10 mouse cellular contexts compared by ENCODE assay signal in genomic region chr12:26115339-26115912, GRCm38 (mm10).
DNase-seq lines count a peak whose midpoint lies in the region; ATAC-seq and TF ChIP-seq lines count a peak whose summit lies in the region.
"Had no signal": no experiment of that assay in that cellular context is flagged by ENCODE, and none has a peak within 500 bp of the region (broad histone marks: within the 10 kb centered on the region; RNA-seq: fewer than 3 reads in every experiment).

No protein-coding gene starts in this region.

- peak overlapping the region; percentile 28 for H3K27ac ChIP-seq in heart, adult 2 months
- no peak overlapping the region for H3K27ac ChIP-seq in heart, embryonic 11.5 days (ENCODE audit: low read depth, low read length)
- H3K27ac ChIP-seq in forebrain, embryonic 11.5 days (ENCODE audit: low read depth, low read length), result no peak overlapping the region
- peak overlapping the region; percentile 63 for H3K27ac ChIP-seq in midbrain, embryonic 10.5 days (replicated peaks)
- H3K27ac ChIP-seq: liver, embryonic 14.5 days had no signal

- 44% methylated on average over 9 of the region's 9 CpGs for whole genome bisulfite sequencing in heart, adult 2 months
- WGBS in heart, embryonic 11.5 days (ENCODE audit: insufficient replicate concordance), result 72% methylated on average over 9 of the region's 9 CpGs
- 53% methylated on average over 9 of the region's 9 CpGs for WGBS in forebrain, embryonic 11.5 days
- WGBS in midbrain, embryonic 10.5 days, result 65% methylated on average over 9 of the region's 9 CpGs

- H3K9me3 ChIP-seq in heart, embryonic 11.5 days (replicated peaks; ENCODE audit: control insufficient read depth, low read length), result no peaks in the 10 kb centered on the region
- H3K9me3 ChIP-seq in forebrain, embryonic 11.5 days (ENCODE audit: control insufficient read depth, low read length), result no peaks in the 10 kb centered on the region
- H3K9me3 ChIP-seq in midbrain, embryonic 10.5 days (replicated peaks), result no peaks in the 10 kb centered on the region

- DNase-seq in heart, adult 2 months, result peak; percentile 17 to 22
- DNase-seq in brain, adult 2 months (ENCODE audit: low read depth, low spot score), result peak; percentile 60
- DNase-seq in forebrain, embryonic 11.5 days (ENCODE audit: low spot score), result no peak
- DNase-seq in midbrain, embryonic 10.5 days (ENCODE audit: low spot score), result no peak
- no peak for DNase-seq in adrenal gland, postnatal 25 days
- DNase-seq in ovary, postnatal 14 days (ENCODE audit: low spot score), result no peak
- DNase-seq: kidney, adult 2 months had no signal

- H3K9ac ChIP-seq in heart, adult 2 months (ENCODE audit: low read depth, low read length), result no peak overlapping the region
- no peak overlapping the region for H3K9ac ChIP-seq in heart, embryonic 11.5 days (ENCODE audit: low read depth, low read length)
- peak overlapping the region; percentile 6; the same call in 1 of the 2 replicates for H3K9ac ChIP-seq in forebrain, embryonic 11.5 days (ENCODE audit: low read length)
- H3K9ac ChIP-seq: liver, embryonic 14.5 days had no signal

- no peak overlapping the region for H3K4me2 ChIP-seq in heart, embryonic 11.5 days
- no peak overlapping the region for H3K4me2 ChIP-seq in forebrain, embryonic 11.5 days (ENCODE audit: low read depth, low read length, severe bottlenecking)

- peaks cover 6% of the 10 kb centered on the region; the same call in 1 of the 2 replicates for H3K4me1 ChIP-seq in heart, adult 2 months (ENCODE audit: control insufficient read depth, insufficient read depth, low read length)
- H3K4me1 ChIP-seq in heart, embryonic 11.5 days (ENCODE audit: control insufficient read depth, insufficient read depth, low read length), result no peaks in the 10 kb centered on the region
- H3K4me1 ChIP-seq in forebrain, embryonic 11.5 days (replicated peaks; ENCODE audit: control insufficient read depth, insufficient read depth, low read length), result 0 out of 2 replicates have a peak, but pooled peaks cover 3% of the 10 kb centered on the region
- peaks cover 12% of the 10 kb centered on the region for H3K4me1 ChIP-seq in midbrain, embryonic 10.5 days

- intact Hi-C loops in heart, adult 2 months (cut with DNase I), result no loop called here

- no peaks in the 10 kb centered on the region for H3K27me3 ChIP-seq in heart, adult 2 months (ENCODE audit: control insufficient read depth, insufficient read depth, low read length)
- no peaks in the 10 kb centered on the region for H3K27me3 ChIP-seq in heart, embryonic 11.5 days (ENCODE audit: control insufficient read depth, insufficient read depth, low read length)
- H3K27me3 ChIP-seq in forebrain, embryonic 11.5 days (ENCODE audit: control insufficient read depth, insufficient read depth, low read length), result no peaks in the 10 kb centered on the region
- no peaks in the 10 kb centered on the region for H3K27me3 ChIP-seq in midbrain, embryonic 10.5 days (ENCODE audit: low read depth, poor library complexity, severe bottlenecking)

- TF ChIP-seq POLR2A in heart, adult 2 months (IDR thresholded peaks at IDR 0.05; ENCODE audit: insufficient read depth, low read depth, low read length), result no peak

- H3K79me2 ChIP-seq in heart, adult 2 months (replicated peaks; ENCODE audit: control insufficient read depth, insufficient read depth, low read length), result no peaks in the 10 kb centered on the region

- H3K4me3 ChIP-seq in heart, adult 2 months, result 0 out of 2 replicates have a peak overlapping the region, but pooled peaks have one; percentile 8
- H3K4me3 ChIP-seq in heart, embryonic 11.5 days (ENCODE audit: low read depth, low read length), result no peak overlapping the region
- H3K4me3 ChIP-seq in forebrain, embryonic 11.5 days (ENCODE audit: low read depth, low read length), result no peak overlapping the region
- no peak overlapping the region for H3K4me3 ChIP-seq in midbrain, embryonic 10.5 days

- no peak for TF ChIP-seq EP300 in heart, adult 2 months (IDR thresholded peaks at IDR 0.05; ENCODE audit: insufficient read depth, low read depth, low read length)

- H3K36me3 ChIP-seq in heart, adult 2 months (ENCODE audit: control insufficient read depth, insufficient read depth, low read length), result no peaks in the 10 kb centered on the region
- no peaks in the 10 kb centered on the region for H3K36me3 ChIP-seq in heart, embryonic 11.5 days (ENCODE audit: control insufficient read depth, insufficient read depth, low read length)
- H3K36me3 ChIP-seq in forebrain, embryonic 11.5 days (ENCODE audit: control insufficient read depth, insufficient read depth, low read length), result no peaks in the 10 kb centered on the region
- no peaks in the 10 kb centered on the region for H3K36me3 ChIP-seq in midbrain, embryonic 10.5 days

- ATAC-seq in heart, embryonic 11.5 days (replicated peaks; ENCODE audit: insufficient number of reproducible peaks, low FRiP score, low TSS enrichment), result no peak
- ATAC-seq in forebrain, embryonic 11.5 days (replicated peaks; ENCODE audit: low FRiP score), result no peak
- ATAC-seq in CD4-positive, CD25-positive, alpha-beta regulatory T cell, adult 4 months, result no peak

- no peak for TF ChIP-seq CTCF in heart, adult 2 months (IDR thresholded peaks at IDR 0.05)

Comparison
In these comparisons a context has a peak if more than half of its experiments do, and no peak if none do; other contexts are left out.
1. H3K27ac ChIP-seq: peak in heart, adult 2 months (single experiment) and midbrain, embryonic 10.5 days (single experiment); none in heart, embryonic 11.5 days (single experiment) and forebrain, embryonic 11.5 days (single experiment).
2. DNase-seq: peak in heart, adult 2 months (2 of 2) and brain, adult 2 months (single experiment); none in forebrain, embryonic 11.5 days (single experiment), midbrain, embryonic 10.5 days (single experiment), adrenal gland, postnatal 25 days (single experiment) and ovary, postnatal 14 days (single experiment).